Mouse (Mus musculus): Measurements from ENCODE around the gene Samd8. TPM values are rescaled to one million over a fixed set of nuclear protein-coding genes. Genes with fewer than 3 reads are reported as not detected.
A peak's percentile ranks its signal among the peaks of the same experiment; 100 is the strongest.

Samd8 gene
- polyA plus RNA-seq, 1 experiment from 2014 or later, result 7.1 TPM

GRCm38 (mm10) chr14:21729936-21730335 lies 20.4 kb upstream of the Samd8 start:
- H3K27me3 ChIP-seq (replicated peaks; ENCODE audit: insufficient read depth, low read length), result no peaks in the 10 kb centered on the region
- no peak overlapping the region for H3K27ac ChIP-seq (ENCODE audit: low read length)
- H3K9ac ChIP-seq (replicated peaks; ENCODE audit: low read depth), result no peak overlapping the region
- no peaks in the 10 kb centered on the region for H3K36me3 ChIP-seq (ENCODE audit: insufficient read depth, low read length)
- H3K9me3 ChIP-seq (ENCODE audit: low read length), result no peaks in the 10 kb centered on the region
- no peaks in the 10 kb centered on the region for H3K4me1 ChIP-seq (ENCODE audit: insufficient read depth, low read depth, low read length)
- no peak overlapping the region for H3K4me2 ChIP-seq (replicated peaks; ENCODE audit: low read depth, low read length)
- no peak for TF ChIP-seq EP300 (IDR thresholded peaks at IDR 0.05)
- no peak for TF ChIP-seq CTCF (IDR thresholded peaks at IDR 0.05)
- WGBS, result 84% methylated on average over 4 of the region's 4 CpGs
- no peak for ATAC-seq
- DNase-seq (ENCODE audit: low spot score), result no peak
- H3K4me3 ChIP-seq (ENCODE audit: low read depth, low read length), result no peak overlapping the region

- Histone ChIP-seq H3K9me3 (ENCODE audit: low read length) (no peaks in the 10 kb centered on the region), H3K9ac (replicated peaks; ENCODE audit: low read depth) (no peak overlapping the region), H3K36me3 (ENCODE audit: insufficient read depth, low read length) (no peaks in the 10 kb centered on the region), H3K27me3 (replicated peaks; ENCODE audit: insufficient read depth, low read length) (no peaks in the 10 kb centered on the region), H3K4me2 (replicated peaks; ENCODE audit: low read depth, low read length) (no peak overlapping the region), H3K27ac (ENCODE audit: low read length) (no peak overlapping the region), H3K4me3 (ENCODE audit: low read depth, low read length) (no peak overlapping the region), H3K4me1 (ENCODE audit: insufficient read depth, low read depth, low read length) (no peaks in the 10 kb centered on the region)
- ATAC-seq, result no peak
- no peak for TF ChIP-seq EP300 (IDR thresholded peaks at IDR 0.05)
- TF ChIP-seq CTCF (IDR thresholded peaks at IDR 0.05), result no peak
- WGBS, result 87% methylated on average over 15 of the region's 15 CpGs
- DNase-seq (ENCODE audit: low spot score), result no peak
These were observed 17.0 kb upstream of the Samd8 start for GRCm38 (mm10) chr14:21733131-21733905.

- Histone ChIP-seq H3K9me3 (ENCODE audit: low read length) (no peaks in the 10 kb centered on the region), H3K36me3 (ENCODE audit: insufficient read depth, low read length) (no peaks in the 10 kb centered on the region), H3K27me3 (replicated peaks; ENCODE audit: insufficient read depth, low read length) (no peaks in the 10 kb centered on the region), H3K4me2 (replicated peaks; ENCODE audit: low read depth, low read length) (no peak overlapping the region), H3K27ac (ENCODE audit: low read length) (no peak overlapping the region), H3K4me1 (ENCODE audit: insufficient read depth, low read depth, low read length) (no peaks in the 10 kb centered on the region), H3K9ac (replicated peaks; ENCODE audit: low read depth) (no peak overlapping the region), H3K4me3 (ENCODE audit: low read depth, low read length) (no peak overlapping the region)
- DNase-seq (ENCODE audit: low spot score) (no peak), ATAC-seq (no peak)
- no peak for TF ChIP-seq EP300 (IDR thresholded peaks at IDR 0.05)
- TF ChIP-seq CTCF (IDR thresholded peaks at IDR 0.05), result no peak
- 87% methylated on average over 7 of the region's 7 CpGs for WGBS
These were observed 10.0 kb upstream of the Samd8 start for GRCm38 (mm10) chr14:21740345-21740744.

GRCm38 (mm10) chr14:21741314-21741713 lies 9.0 kb upstream of the Samd8 start:
- Histone ChIP-seq H3K4me1 (ENCODE audit: insufficient read depth, low read depth, low read length) (no peaks in the 10 kb centered on the region), H3K36me3 (ENCODE audit: insufficient read depth, low read length) (no peaks in the 10 kb centered on the region), H3K9ac (replicated peaks; ENCODE audit: low read depth) (no peak overlapping the region), H3K27me3 (replicated peaks; ENCODE audit: insufficient read depth, low read length) (no peaks in the 10 kb centered on the region), H3K4me3 (ENCODE audit: low read depth, low read length) (no peak overlapping the region), H3K9me3 (ENCODE audit: low read length) (no peaks in the 10 kb centered on the region), H3K4me2 (replicated peaks; ENCODE audit: low read depth, low read length) (no peak overlapping the region), H3K27ac (ENCODE audit: low read length) (no peak overlapping the region)
- DNase-seq (ENCODE audit: low spot score) (no peak), ATAC-seq (no peak)
- 89% methylated on average over 3 of the region's 3 CpGs for WGBS
- TF ChIP-seq CTCF (IDR thresholded peaks at IDR 0.05), result no peak

GRCm38 (mm10) chr14:21741786-21742185 lies 8.5 kb upstream of the Samd8 start:
- H3K27me3 ChIP-seq (replicated peaks; ENCODE audit: insufficient read depth, low read length), result no peaks in the 10 kb centered on the region
- no peak overlapping the region for H3K9ac ChIP-seq (replicated peaks; ENCODE audit: low read depth)
- DNase-seq (ENCODE audit: low spot score) (peak; percentile 80), ATAC-seq (peak; percentile 77)
- H3K4me2 ChIP-seq (replicated peaks; ENCODE audit: low read depth, low read length), result no peak overlapping the region
- H3K4me3 ChIP-seq (ENCODE audit: low read depth, low read length), result no peak overlapping the region
- 16% methylated on average over 4 of the region's 4 CpGs for WGBS
- TF ChIP-seq EP300 (IDR thresholded peaks at IDR 0.05), result no peak
- peak; percentile 97 for TF ChIP-seq CTCF (IDR thresholded peaks at IDR 0.05)
- H3K27ac ChIP-seq (ENCODE audit: low read length), result no peak overlapping the region
- H3K9me3 ChIP-seq (ENCODE audit: low read length), result no peaks in the 10 kb centered on the region
- H3K36me3 ChIP-seq (ENCODE audit: insufficient read depth, low read length), result no peaks in the 10 kb centered on the region
- no peaks in the 10 kb centered on the region for H3K4me1 ChIP-seq (ENCODE audit: insufficient read depth, low read depth, low read length)

GRCm38 (mm10) chr14:21742441-21742840 lies 7.9 kb upstream of the Samd8 start:
- DNase-seq (ENCODE audit: low spot score) (no peak), ATAC-seq (no peak)
- H3K4me3 ChIP-seq (ENCODE audit: low read depth, low read length), result no peak overlapping the region
- no peak overlapping the region for H3K9ac ChIP-seq (replicated peaks; ENCODE audit: low read depth)
- H3K4me1 ChIP-seq (ENCODE audit: insufficient read depth, low read depth, low read length), result no peaks in the 10 kb centered on the region; the same call in 1 of the 2 replicates
- H3K4me2 ChIP-seq (replicated peaks; ENCODE audit: low read depth, low read length), result no peak overlapping the region
- no peaks in the 10 kb centered on the region for H3K9me3 ChIP-seq (ENCODE audit: low read length)
- no peaks in the 10 kb centered on the region for H3K27me3 ChIP-seq (replicated peaks; ENCODE audit: insufficient read depth, low read length)
- 91% methylated on average over 4 of the region's 4 CpGs for WGBS
- no peaks in the 10 kb centered on the region for H3K36me3 ChIP-seq (ENCODE audit: insufficient read depth, low read length)
- no peak for TF ChIP-seq CTCF (IDR thresholded peaks at IDR 0.05)
- no peak for TF ChIP-seq EP300 (IDR thresholded peaks at IDR 0.05)
- no peak overlapping the region for H3K27ac ChIP-seq (ENCODE audit: low read length)
